Mouse (Mus musculus) myocyte (in vitro differentiated cells): ENCODE measurements at regions not wholly inside any gene's neighbourhood (a gene's known extent, or its start where the extent isn't known, plus 50 kb on each side); places are given as distances from the start of the nearest gene placed in this dataset.
A peak's percentile ranks its signal among the peaks of the same experiment; 100 is the strongest.

Experiments used
- H3K27me3 ChIP-seq: one replicate; pipeline ENCODE4 v1.6.1; 2011; ENCODE audit not compliant: control insufficient read depth, insufficient read depth, insufficient read length
- H3K36me3 ChIP-seq: one replicate; pipeline ENCODE4 v1.6.1; 2011; ENCODE audit not compliant: control insufficient read depth, insufficient read depth
- H3K4me2 ChIP-seq: one replicate; pipeline ENCODE4 v1.6.1; 2011; ENCODE audit warnings: low read depth, control low read depth
- H3K4me3 ChIP-seq: one replicate; pipeline ENCODE4 v1.5.1; 2011; ENCODE audit warnings: mild to moderate bottlenecking, control low read depth, moderate library complexity
- H3K79me2 ChIP-seq: one replicate; pipeline ENCODE4 v1.6.1; 2011; ENCODE audit not compliant: control insufficient read depth, insufficient read depth
- H3ac ChIP-seq: one replicate; pipeline ENCODE4 v1.6.1; 2011; ENCODE audit not compliant: control insufficient read depth, insufficient read length
- CEBPB ChIP-seq: IDR thresholded peaks from 2 replicates; pipeline ENCODE4 v1.6.1; 2011; ENCODE audit warnings: mild to moderate bottlenecking, moderate library complexity; ENCODE audit not compliant: poor library complexity, insufficient read depth, severe bottlenecking
- E2F4 ChIP-seq: IDR thresholded peaks from one replicate; pipeline ENCODE4 v1.6.1; 2011; ENCODE audit warnings: mild to moderate bottlenecking, control low read depth, moderate library complexity; ENCODE audit not compliant: insufficient read depth
- MAX ChIP-seq: IDR thresholded peaks from one replicate; pipeline ENCODE4 v1.6.1; 2011; ENCODE audit warnings: low read depth, mild to moderate bottlenecking, control low read depth
- MYOD1 ChIP-seq, 3 experiments: IDR thresholded peaks; one replicate each; pipeline ENCODE4 v1.6.1; 2011; ENCODE audit warnings: control low read depth in 2 of 3, low read depth in 2 of 3, mild to moderate bottlenecking in 2 of 3, moderate library complexity in 1 of 3; ENCODE audit not compliant: insufficient read length in 2 of 3, control insufficient read depth in 1 of 3
- MYOG ChIP-seq, 3 experiments: IDR thresholded peaks; one replicate each; pipeline ENCODE4 v1.6.1; 2011; ENCODE audit warnings: control low read depth in 2 of 3, low read depth in 2 of 3, mild to moderate bottlenecking in 2 of 3; ENCODE audit not compliant: insufficient read length in 2 of 3, control insufficient read depth in 1 of 3, insufficient read depth in 1 of 3
- POLR2A ChIP-seq: IDR thresholded peaks from one replicate; pipeline ENCODE4 v1.6.1; 2011; ENCODE audit warnings: low read depth, mild to moderate bottlenecking, control low read depth, moderate library complexity; ENCODE audit not compliant: insufficient read length
- POLR2AphosphoS2 ChIP-seq: IDR thresholded peaks from one replicate; pipeline ENCODE4 v1.6.1; 2011; ENCODE audit warnings: low read depth, control low read depth; ENCODE audit not compliant: insufficient read length
- REST ChIP-seq: IDR thresholded peaks from one replicate; pipeline ENCODE4 v1.6.1; 2011; ENCODE audit warnings: mild to moderate bottlenecking, control low read depth, moderate library complexity; ENCODE audit not compliant: insufficient read depth, insufficient read length
- SRF ChIP-seq: IDR thresholded peaks from one replicate; pipeline ENCODE4 v1.6.1; 2011; ENCODE audit warnings: low read depth; ENCODE audit not compliant: control insufficient read depth, insufficient read length
- TCF12 ChIP-seq: IDR thresholded peaks from one replicate; pipeline ENCODE4 v1.6.1; 2011; ENCODE audit warnings: mild to moderate bottlenecking, control low read depth; ENCODE audit not compliant: poor library complexity, insufficient read depth, severe bottlenecking
- TCF3 ChIP-seq: IDR thresholded peaks from one replicate; pipeline ENCODE4 v1.6.1; 2011; ENCODE audit warnings: low read depth, control low read depth; ENCODE audit not compliant: insufficient read length
- USF1 ChIP-seq: IDR thresholded peaks from one replicate; pipeline ENCODE4 v1.6.1; 2011; ENCODE audit warnings: low read depth, mild to moderate bottlenecking, control low read depth, moderate library complexity

DNA sequence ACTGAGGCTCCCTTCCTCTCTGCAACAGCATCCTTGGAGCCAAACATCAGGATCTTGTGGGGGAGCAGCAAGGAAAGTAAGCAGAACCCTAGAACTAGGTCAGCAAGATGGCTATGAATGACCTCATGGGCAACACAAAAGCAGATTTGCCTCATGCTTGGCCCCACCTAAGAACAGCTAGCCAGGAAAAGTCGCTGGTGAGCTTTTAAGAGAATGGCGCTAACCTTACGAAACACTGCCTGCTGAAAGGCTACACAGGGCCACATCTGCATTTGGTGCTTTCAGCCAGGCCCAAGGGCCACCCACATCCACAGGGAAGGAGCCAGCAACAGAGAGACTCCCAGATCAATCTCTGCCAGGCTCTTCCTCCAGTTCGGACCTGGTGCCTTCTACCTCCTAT is 182.7 kb upstream of the Zfp703 start:
- TF ChIP-seq TCF3 (no peak), TCF12 (no peak), POLR2A (no peak), MAX (no peak), REST (no peak), CEBPB (no peak), MYOD1 (IDR thresholded peaks at IDR 0.05; ENCODE audit: control insufficient read depth in 1 of 3, insufficient read length in 2 of 3, low read depth in 2 of 3) (no peak), USF1 (no peak)
- Histone ChIP-seq H3K36me3 (no peaks in the 10 kb centered on the region), H3ac (no peak overlapping the region), H3K79me2 (no peaks in the 10 kb centered on the region), H3K27me3 (no peaks in the 10 kb centered on the region), H3K4me2 (no peak overlapping the region), H3K4me3 (no peak overlapping the region)

DNA sequence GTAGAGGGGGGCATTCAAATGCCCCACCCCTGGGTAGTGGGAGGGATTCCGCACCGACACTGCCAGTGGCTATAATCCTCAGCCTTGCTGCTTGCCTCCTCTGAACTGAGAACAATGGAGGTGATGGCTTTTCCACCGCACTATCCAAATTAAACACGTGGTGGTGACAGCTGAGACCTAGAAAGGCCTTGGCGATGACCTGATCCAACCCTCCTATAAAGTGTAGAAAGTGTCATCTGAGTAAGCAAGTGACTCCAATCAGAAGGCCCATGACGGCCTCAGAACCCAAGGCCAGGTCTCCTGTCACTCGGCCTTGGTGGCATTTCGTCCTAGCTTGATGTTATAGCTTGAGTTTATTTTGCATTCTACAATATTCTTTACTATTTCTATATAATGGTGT is 181.5 kb upstream of the Zfp703 start:
- no peaks in the 10 kb centered on the region for H3K79me2 ChIP-seq
- H3K4me2 ChIP-seq: no peak overlapping the region
- no peaks in the 10 kb centered on the region for H3K27me3 ChIP-seq
- no peak overlapping the region for H3K4me3 ChIP-seq
- no peak overlapping the region for H3ac ChIP-seq
- H3K36me3 ChIP-seq: no peaks in the 10 kb centered on the region
- no peak for TF ChIP-seq E2F4
- no peak for TF ChIP-seq POLR2AphosphoS2
- no peak for TF ChIP-seq POLR2A
- TF ChIP-seq MAX: no peak
- TF ChIP-seq REST: no peak
- TF ChIP-seq CEBPB: no peak
- no peak for TF ChIP-seq USF1
- TF ChIP-seq MYOG (IDR thresholded peaks at IDR 0.05; ENCODE audit: control insufficient read depth in 1 of 3, insufficient read depth in 1 of 3, insufficient read length in 2 of 3, low read depth in 2 of 3): no peak
- no peak for TF ChIP-seq SRF
- no peak for TF ChIP-seq TCF12
- no peak for TF ChIP-seq MYOD1 (IDR thresholded peaks at IDR 0.05; ENCODE audit: control insufficient read depth in 1 of 3, insufficient read length in 2 of 3, low read depth in 2 of 3)
- no peak for TF ChIP-seq TCF3

DNA sequence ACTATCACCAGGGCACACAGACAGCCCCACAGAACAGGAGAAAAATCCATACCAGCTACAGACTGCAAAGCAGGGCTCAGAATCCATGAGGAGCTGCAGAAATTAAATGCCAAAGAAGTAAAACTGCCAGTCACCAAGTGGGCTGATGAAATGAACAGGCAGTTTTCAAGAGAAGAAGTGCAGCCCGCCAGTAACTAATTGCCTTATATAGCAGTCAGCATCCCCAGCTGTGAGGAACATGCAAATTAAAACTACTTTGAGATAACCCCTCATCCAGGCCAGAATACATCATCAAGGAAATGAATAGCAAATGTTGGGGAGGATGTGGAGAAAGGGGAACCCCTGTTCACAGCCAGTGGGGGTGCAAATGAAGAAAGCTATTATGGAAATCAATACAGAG is 177.3 kb upstream of the Zfp703 start:
- no peaks in the 10 kb centered on the region for H3K36me3 ChIP-seq
- no peak overlapping the region for H3K4me2 ChIP-seq
- H3K27me3 ChIP-seq: no peaks in the 10 kb centered on the region

DNA sequence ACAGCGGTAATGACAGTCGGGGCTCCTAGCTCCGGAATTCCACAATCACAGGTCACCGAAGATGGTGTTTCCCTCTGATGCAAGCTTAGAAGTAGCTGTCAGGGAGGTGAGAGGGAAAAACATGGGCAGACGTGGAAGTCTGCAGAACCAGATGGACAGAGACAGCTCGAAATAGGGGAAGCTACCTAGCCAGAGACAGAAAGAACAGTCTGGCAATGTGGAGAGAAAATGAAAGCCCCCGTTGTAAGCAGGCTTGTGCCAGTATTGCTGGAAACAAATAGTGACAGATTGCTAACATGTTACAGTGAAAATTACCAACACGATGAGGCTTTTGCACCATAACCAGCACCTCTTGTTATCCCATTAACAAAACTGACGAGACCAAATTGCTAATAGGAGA is 173.0 kb upstream of the Zfp703 start:
- H3K4me3 ChIP-seq: no peak overlapping the region
- H3K27me3 ChIP-seq: no peaks in the 10 kb centered on the region
- TF ChIP-seq USF1: no peak
- no peak for TF ChIP-seq TCF3
- no peak for TF ChIP-seq MYOG (IDR thresholded peaks at IDR 0.05; ENCODE audit: control insufficient read depth in 1 of 3, insufficient read depth in 1 of 3, insufficient read length in 2 of 3, low read depth in 2 of 3)
- no peak for TF ChIP-seq POLR2A
- TF ChIP-seq MYOD1 (IDR thresholded peaks at IDR 0.05; ENCODE audit: control insufficient read depth in 1 of 3, insufficient read length in 2 of 3, low read depth in 2 of 3): no peak
- no peaks in the 10 kb centered on the region for H3K79me2 ChIP-seq
- no peak overlapping the region for H3ac ChIP-seq
- no peak overlapping the region for H3K4me2 ChIP-seq
- no peaks in the 10 kb centered on the region for H3K36me3 ChIP-seq

More for the DNA sequence above, 177.3 kb upstream of the Zfp703 start:
- TF ChIP-seq MYOD1 (IDR thresholded peaks at IDR 0.05; ENCODE audit: control insufficient read depth in 1 of 3, insufficient read length in 2 of 3, low read depth in 2 of 3) (no peak), CEBPB (no peak), MYOG (IDR thresholded peaks at IDR 0.05; ENCODE audit: control insufficient read depth in 1 of 3, insufficient read depth in 1 of 3, insufficient read length in 2 of 3, low read depth in 2 of 3) (no peak)
- no peak overlapping the region for H3K4me3 ChIP-seq
- H3K79me2 ChIP-seq: no peaks in the 10 kb centered on the region
- H3ac ChIP-seq: no peak overlapping the region

DNA sequence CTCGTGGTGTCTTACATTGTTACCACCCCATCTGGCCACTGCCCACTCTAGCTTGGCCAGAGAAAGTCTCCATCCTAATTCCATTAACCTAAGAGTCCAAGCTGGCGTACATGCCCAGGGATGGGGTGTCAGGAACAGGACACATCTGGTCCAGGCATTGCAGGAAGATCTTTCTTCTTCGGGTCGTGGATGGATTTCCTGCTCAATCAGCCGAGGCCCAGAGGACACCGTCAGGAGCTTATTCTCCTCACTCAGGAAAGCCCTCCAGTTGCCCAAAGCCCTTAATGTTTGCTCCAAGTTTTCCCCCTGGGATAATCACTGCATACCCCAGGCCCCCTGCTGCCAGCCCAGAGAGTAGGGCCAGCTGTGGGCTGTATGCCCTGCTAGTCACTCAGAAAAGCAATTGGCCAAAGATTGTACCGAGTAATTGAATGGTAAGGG is 172.2 kb upstream of the Zfp703 start:
- Histone ChIP-seq H3K4me3 (no peak overlapping the region), H3K79me2 (no peaks in the 10 kb centered on the region), H3K36me3 (no peaks in the 10 kb centered on the region), H3K27me3 (no peaks in the 10 kb centered on the region), H3ac (no peak overlapping the region), H3K4me2 (peak overlapping the region; percentile 76)
- no peak for TF ChIP-seq POLR2AphosphoS2

DNA sequence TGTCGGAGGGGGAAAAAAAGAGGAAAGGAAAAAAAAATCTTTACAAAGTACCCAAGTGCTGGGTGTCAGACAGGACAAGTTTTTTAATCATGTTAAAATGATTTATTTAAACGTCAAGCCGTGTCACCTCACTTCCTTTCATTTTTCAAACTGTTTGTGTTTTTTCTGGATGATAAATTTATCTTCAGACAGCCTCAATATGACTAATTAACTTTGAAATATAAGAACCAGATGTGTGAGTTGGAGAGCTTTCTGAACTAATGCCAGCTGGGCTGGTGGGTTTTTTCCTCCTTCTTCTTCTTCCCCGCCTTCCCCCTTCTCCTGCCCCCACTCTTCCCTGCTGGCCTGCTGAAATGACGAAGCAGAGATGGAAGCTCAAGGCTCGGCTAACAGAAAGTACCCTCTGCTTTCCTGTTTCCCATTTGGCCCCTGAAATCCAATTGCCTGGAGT is 171.7 kb upstream of the Zfp703 start:
- H3K27me3 ChIP-seq: no peaks in the 10 kb centered on the region
- no peaks in the 10 kb centered on the region for H3K36me3 ChIP-seq
- peak overlapping the region; percentile 76 for H3K4me2 ChIP-seq
- H3K4me3 ChIP-seq: no peak overlapping the region
- no peak for TF ChIP-seq MYOG (IDR thresholded peaks at IDR 0.05; ENCODE audit: control insufficient read depth in 1 of 3, insufficient read depth in 1 of 3, insufficient read length in 2 of 3, low read depth in 2 of 3)
- TF ChIP-seq TCF3: no peak
- no peak for TF ChIP-seq CEBPB
- no peak overlapping the region for H3ac ChIP-seq
- no peaks in the 10 kb centered on the region for H3K79me2 ChIP-seq
